Mouse (Mus musculus): ENCODE data around the gene Pam. TPM values are rescaled to one million over a fixed set of nuclear protein-coding genes. Genes with fewer than 3 reads are reported as not detected.
A peak's percentile ranks its signal among the peaks of the same experiment; 100 is the strongest.

Pam gene
- polyA plus RNA-seq, 1 experiment from 2014 or later, result 77.3 TPM

DNA sequence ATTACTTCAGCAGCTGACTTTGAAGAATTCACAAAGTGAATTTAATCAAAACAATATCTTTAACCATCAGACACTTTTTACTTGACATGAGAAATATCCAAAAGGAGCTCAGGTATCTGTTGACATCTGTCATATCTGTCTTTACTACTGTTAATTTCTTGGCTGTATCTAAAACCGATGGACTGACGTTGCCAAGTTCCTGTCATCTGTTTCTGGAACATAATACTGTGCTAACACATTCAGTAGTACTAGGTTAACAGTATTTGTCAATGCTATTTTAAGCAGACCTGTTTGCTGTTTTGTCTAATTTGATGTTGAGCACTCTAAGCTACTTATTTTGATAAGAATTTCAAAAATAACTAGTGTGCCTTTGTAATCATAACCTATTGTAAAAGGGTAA, 307.0 kb downstream of the Pam start:
- WGBS, result 82% methylated on average over 2 of the region's 2 CpGs
- ATAC-seq (ENCODE audit: insufficient number of reproducible peaks, insufficient read depth, low FRiP score, low read depth), result no peak
- Histone ChIP-seq H3K4me3 (ENCODE audit: low read depth, low read length) (no peak overlapping the region), H3K27me3 (ENCODE audit: control insufficient read depth, insufficient read depth, low read length) (no peaks in the 10 kb centered on the region), H3K4me1 (ENCODE audit: control insufficient read depth, insufficient read depth, low read length) (no peaks in the 10 kb centered on the region), H3K4me2 (replicated peaks; ENCODE audit: low read depth, low read length) (no peak overlapping the region), H3K9me3 (ENCODE audit: control insufficient read depth, low read depth, low read length) (no peaks in the 10 kb centered on the region), H3K27ac (ENCODE audit: low read length) (no peak overlapping the region), H3K9ac (replicated peaks; ENCODE audit: low read depth, low read length) (no peak overlapping the region), H3K36me3 (ENCODE audit: control insufficient read depth, insufficient read depth, low read length) (no peaks in the 10 kb centered on the region)

DNA sequence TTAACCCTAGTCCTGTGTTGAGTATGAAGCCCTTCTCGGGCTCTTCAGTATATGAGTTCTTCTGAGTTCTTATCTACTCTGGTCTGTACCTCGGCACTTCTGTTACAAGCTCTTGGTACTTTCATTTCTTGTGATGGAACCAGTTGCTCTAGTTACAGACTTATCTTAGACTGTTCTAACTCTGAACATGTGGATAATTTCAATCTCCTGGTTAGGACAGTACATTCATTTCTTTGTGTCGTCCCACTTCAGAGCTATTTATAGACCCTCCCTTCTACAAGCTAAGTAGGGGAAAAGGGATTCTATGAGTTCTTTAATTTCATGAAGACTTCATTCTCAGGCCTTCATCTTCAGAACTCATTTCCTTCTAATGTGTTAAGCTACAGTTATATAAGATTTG, 307.8 kb downstream of the Pam start:
- Histone ChIP-seq H3K4me3 (ENCODE audit: low read depth, low read length) (no peak overlapping the region), H3K9me3 (ENCODE audit: control insufficient read depth, low read depth, low read length) (no peaks in the 10 kb centered on the region)
- WGBS, result 75% methylated on average over 3 of the region's 3 CpGs

GRCm38 (mm10) chr1:97785685-97786393, 309.6 kb downstream of the Pam start:
- no peak overlapping the region for H3K27ac ChIP-seq (ENCODE audit: low read length)
- H3K27me3 ChIP-seq (ENCODE audit: control insufficient read depth, insufficient read depth, low read length), result no peaks in the 10 kb centered on the region
- H3K4me1 ChIP-seq (ENCODE audit: control insufficient read depth, insufficient read depth, low read length), result no peaks in the 10 kb centered on the region
- ATAC-seq (ENCODE audit: insufficient number of reproducible peaks, insufficient read depth, low FRiP score, low read depth), result no peak
- no peak overlapping the region for H3K4me3 ChIP-seq (ENCODE audit: low read depth, low read length)
- H3K4me2 ChIP-seq (replicated peaks; ENCODE audit: low read depth, low read length), result no peak overlapping the region
- no peaks in the 10 kb centered on the region for H3K9me3 ChIP-seq (ENCODE audit: control insufficient read depth, low read depth, low read length)
- H3K36me3 ChIP-seq (ENCODE audit: control insufficient read depth, insufficient read depth, low read length), result no peaks in the 10 kb centered on the region
- WGBS, result 90% methylated on average over 11 of the region's 11 CpGs
- no peak overlapping the region for H3K9ac ChIP-seq (replicated peaks; ENCODE audit: low read depth, low read length)

More for the DNA sequence above, 307.8 kb downstream of the Pam start:
- Histone ChIP-seq H3K27ac (ENCODE audit: low read length) (no peak overlapping the region), H3K4me2 (replicated peaks; ENCODE audit: low read depth, low read length) (no peak overlapping the region), H3K4me1 (ENCODE audit: control insufficient read depth, insufficient read depth, low read length) (no peaks in the 10 kb centered on the region), H3K9ac (replicated peaks; ENCODE audit: low read depth, low read length) (no peak overlapping the region), H3K27me3 (ENCODE audit: control insufficient read depth, insufficient read depth, low read length) (no peaks in the 10 kb centered on the region), H3K36me3 (ENCODE audit: control insufficient read depth, insufficient read depth, low read length) (no peaks in the 10 kb centered on the region)
- no peak for ATAC-seq (ENCODE audit: insufficient number of reproducible peaks, insufficient read depth, low FRiP score, low read depth)

- Histone ChIP-seq H3K27ac (ENCODE audit: low read length) (no peak overlapping the region), H3K27me3 (ENCODE audit: control insufficient read depth, insufficient read depth, low read length) (no peaks in the 10 kb centered on the region), H3K4me3 (ENCODE audit: low read depth, low read length) (no peak overlapping the region), H3K9ac (replicated peaks; ENCODE audit: low read depth, low read length) (no peak overlapping the region), H3K36me3 (ENCODE audit: control insufficient read depth, insufficient read depth, low read length) (no peaks in the 10 kb centered on the region), H3K4me2 (replicated peaks; ENCODE audit: low read depth, low read length) (no peak overlapping the region), H3K9me3 (ENCODE audit: control insufficient read depth, low read depth, low read length) (no peaks in the 10 kb centered on the region), H3K4me1 (ENCODE audit: control insufficient read depth, insufficient read depth, low read length) (no peaks in the 10 kb centered on the region)
- no peak for ATAC-seq (ENCODE audit: insufficient number of reproducible peaks, insufficient read depth, low FRiP score, low read depth)
- WGBS, result 73% methylated on average over 7 of the region's 7 CpGs
Observed at GRCm38 (mm10) chr1:97784928-97785327, 310.5 kb downstream of the Pam start.

DNA sequence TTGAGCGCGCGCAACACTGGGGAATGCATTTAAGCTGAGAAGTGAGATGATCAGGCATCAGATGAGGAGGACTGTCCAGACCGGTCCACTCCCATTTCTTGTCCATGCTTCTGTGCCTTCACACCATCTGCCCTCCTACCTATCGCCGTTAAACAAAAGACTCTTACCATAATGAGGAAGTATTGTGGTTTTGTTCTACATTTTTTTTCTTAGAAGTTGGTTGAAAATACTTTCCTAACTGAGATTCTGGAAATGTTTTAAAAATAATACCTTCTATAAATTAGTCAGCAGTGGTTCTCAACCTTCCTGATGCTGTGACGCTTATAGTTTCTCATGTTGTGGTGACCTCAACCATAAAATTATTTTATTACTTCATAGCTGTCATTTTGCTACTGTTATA, 313.8 kb downstream of the Pam start:
- ATAC-seq (ENCODE audit: insufficient number of reproducible peaks, insufficient read depth, low FRiP score, low read depth), result no peak
- Histone ChIP-seq H3K27me3 (ENCODE audit: control insufficient read depth, insufficient read depth, low read length) (no peaks in the 10 kb centered on the region), H3K27ac (ENCODE audit: low read length) (no peak overlapping the region), H3K9me3 (ENCODE audit: control insufficient read depth, low read depth, low read length) (no peaks in the 10 kb centered on the region), H3K4me2 (replicated peaks; ENCODE audit: low read depth, low read length) (no peak overlapping the region), H3K4me1 (ENCODE audit: control insufficient read depth, insufficient read depth, low read length) (no peaks in the 10 kb centered on the region), H3K9ac (replicated peaks; ENCODE audit: low read depth, low read length) (no peak overlapping the region), H3K36me3 (ENCODE audit: control insufficient read depth, insufficient read depth, low read length) (no peaks in the 10 kb centered on the region), H3K4me3 (ENCODE audit: low read depth, low read length) (no peak overlapping the region)
- WGBS, result 95% methylated on average over 7 of the region's 7 CpGs

DNA sequence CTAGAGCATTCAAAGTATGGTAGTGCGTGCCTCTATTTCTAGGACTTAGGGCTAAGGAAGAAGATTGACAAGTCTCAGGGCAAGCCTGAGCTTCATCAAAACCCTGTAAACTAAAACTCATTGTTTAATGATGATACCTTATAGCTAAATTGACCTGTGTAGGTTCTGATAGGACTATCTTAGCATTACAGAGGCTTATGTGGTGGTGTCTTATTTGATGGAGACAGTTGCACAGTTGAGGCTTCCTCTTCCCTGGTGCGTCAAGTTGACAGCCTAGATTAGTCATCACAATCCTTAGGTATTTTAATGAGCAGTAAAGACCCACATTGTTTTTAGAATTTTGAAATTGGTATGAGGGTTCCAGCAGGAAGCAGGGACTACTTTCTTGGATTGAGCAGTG, 321.5 kb downstream of the Pam start:
- no peaks in the 10 kb centered on the region for H3K36me3 ChIP-seq (ENCODE audit: control insufficient read depth, insufficient read depth, low read length)
- H3K4me3 ChIP-seq (ENCODE audit: low read depth, low read length), result no peak overlapping the region
- no peaks in the 10 kb centered on the region for H3K9me3 ChIP-seq (ENCODE audit: control insufficient read depth, low read depth, low read length)
- WGBS, result 97% methylated on average over 2 of the region's 2 CpGs
- no peaks in the 10 kb centered on the region for H3K27me3 ChIP-seq (ENCODE audit: control insufficient read depth, insufficient read depth, low read length)
- H3K9ac ChIP-seq (replicated peaks; ENCODE audit: low read depth, low read length), result no peak overlapping the region
- ATAC-seq (ENCODE audit: insufficient number of reproducible peaks, insufficient read depth, low FRiP score, low read depth), result no peak
- no peak overlapping the region for H3K4me2 ChIP-seq (replicated peaks; ENCODE audit: low read depth, low read length)
- H3K4me1 ChIP-seq (ENCODE audit: control insufficient read depth, insufficient read depth, low read length), result peaks cover 3% of the 10 kb centered on the region; the same call in 1 of the 2 replicates
- H3K27ac ChIP-seq (ENCODE audit: low read length), result no peak overlapping the region

DNA sequence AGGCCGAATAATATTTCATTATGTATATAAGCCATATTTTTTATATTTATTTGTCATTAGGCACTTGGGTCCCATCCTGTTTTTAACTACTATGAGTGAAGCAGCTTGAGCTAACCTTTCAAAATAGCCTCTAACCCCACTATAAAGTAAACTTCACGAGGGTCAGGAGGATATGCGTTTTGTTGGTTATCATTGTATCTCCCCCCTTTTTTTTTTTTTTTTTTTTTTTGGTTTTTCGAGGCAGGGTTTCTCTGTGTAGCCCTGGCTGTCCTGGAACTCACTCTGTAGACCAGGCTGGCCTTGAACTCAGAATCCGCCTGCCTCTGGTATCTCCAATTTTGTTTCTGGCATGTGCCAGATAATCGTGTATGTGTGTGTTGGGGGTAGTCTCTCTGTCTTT, 322.1 kb downstream of the Pam start:
- no peak overlapping the region for H3K4me3 ChIP-seq (ENCODE audit: low read depth, low read length)
- WGBS, result 88% methylated on average over 6 of the region's 6 CpGs
- no peak overlapping the region for H3K4me2 ChIP-seq (replicated peaks; ENCODE audit: low read depth, low read length)

DNA sequence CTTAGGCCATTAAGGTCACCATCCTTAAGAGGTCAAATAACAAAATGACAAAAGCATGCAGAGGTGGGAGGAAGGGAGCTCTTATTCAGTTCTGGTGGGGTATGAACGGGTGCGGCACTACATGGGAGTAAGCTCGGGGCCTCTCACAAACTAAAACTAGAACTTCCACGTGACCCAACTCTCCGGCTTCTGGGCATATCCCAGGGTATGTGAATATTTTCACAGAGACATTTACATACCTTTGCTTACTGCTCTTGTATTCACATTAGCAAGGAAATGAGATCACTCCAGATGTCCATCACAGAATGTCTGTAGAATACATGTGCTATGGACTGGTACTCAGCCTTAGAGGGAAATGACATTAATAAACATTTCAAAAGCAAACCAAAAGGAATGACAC, 323.7 kb downstream of the Pam start:
- WGBS, result 90% methylated on average over 5 of the region's 5 CpGs
- H3K27ac ChIP-seq (ENCODE audit: low read length), result no peak overlapping the region
- H3K27me3 ChIP-seq (ENCODE audit: control insufficient read depth, insufficient read depth, low read length), result no peaks in the 10 kb centered on the region
- H3K9me3 ChIP-seq (ENCODE audit: control insufficient read depth, low read depth, low read length), result no peaks in the 10 kb centered on the region
- no peaks in the 10 kb centered on the region for H3K36me3 ChIP-seq (ENCODE audit: control insufficient read depth, insufficient read depth, low read length)
- no peak for ATAC-seq (ENCODE audit: insufficient number of reproducible peaks, insufficient read depth, low FRiP score, low read depth)
- H3K4me2 ChIP-seq (replicated peaks; ENCODE audit: low read depth, low read length), result no peak overlapping the region
- H3K4me3 ChIP-seq (ENCODE audit: low read depth, low read length), result no peak overlapping the region
- H3K9ac ChIP-seq (replicated peaks; ENCODE audit: low read depth, low read length), result no peak overlapping the region
- H3K4me1 ChIP-seq (ENCODE audit: control insufficient read depth, insufficient read depth, low read length), result peaks cover 15% of the 10 kb centered on the region

More for the DNA sequence above, 322.1 kb downstream of the Pam start:
- Histone ChIP-seq H3K9me3 (ENCODE audit: control insufficient read depth, low read depth, low read length) (no peaks in the 10 kb centered on the region), H3K27ac (ENCODE audit: low read length) (no peak overlapping the region), H3K4me1 (ENCODE audit: control insufficient read depth, insufficient read depth, low read length) (peaks cover 6% of the 10 kb centered on the region), H3K27me3 (ENCODE audit: control insufficient read depth, insufficient read depth, low read length) (no peaks in the 10 kb centered on the region), H3K36me3 (ENCODE audit: control insufficient read depth, insufficient read depth, low read length) (no peaks in the 10 kb centered on the region), H3K9ac (replicated peaks; ENCODE audit: low read depth, low read length) (no peak overlapping the region)
- no peak for ATAC-seq (ENCODE audit: insufficient number of reproducible peaks, insufficient read depth, low FRiP score, low read depth)

- Histone ChIP-seq H3K36me3 (ENCODE audit: control insufficient read depth, insufficient read depth, low read length) (no peaks in the 10 kb centered on the region), H3K9ac (replicated peaks; ENCODE audit: low read depth, low read length) (no peak overlapping the region), H3K4me3 (ENCODE audit: low read depth, low read length) (peak overlapping the region; percentile 89), H3K27me3 (ENCODE audit: control insufficient read depth, insufficient read depth, low read length) (no peaks in the 10 kb centered on the region), H3K4me1 (ENCODE audit: control insufficient read depth, insufficient read depth, low read length) (peaks cover 15% of the 10 kb centered on the region), H3K9me3 (ENCODE audit: control insufficient read depth, low read depth, low read length) (no peaks in the 10 kb centered on the region), H3K4me2 (replicated peaks; ENCODE audit: low read depth, low read length) (peak overlapping the region; percentile 61), H3K27ac (ENCODE audit: low read length) (no peak overlapping the region)
- ATAC-seq (ENCODE audit: insufficient number of reproducible peaks, insufficient read depth, low FRiP score, low read depth), result no peak
- WGBS, result 74% methylated on average over 7 of the region's 7 CpGs
Observed at GRCm38 (mm10) chr1:97771118-97771517, 324.3 kb downstream of the Pam start.

Measured in stomach, embryonic 14.5 days (tissue).